Comparison of ENCODE assay signal across 9 mouse cellular contexts in the genomic region with DNA sequence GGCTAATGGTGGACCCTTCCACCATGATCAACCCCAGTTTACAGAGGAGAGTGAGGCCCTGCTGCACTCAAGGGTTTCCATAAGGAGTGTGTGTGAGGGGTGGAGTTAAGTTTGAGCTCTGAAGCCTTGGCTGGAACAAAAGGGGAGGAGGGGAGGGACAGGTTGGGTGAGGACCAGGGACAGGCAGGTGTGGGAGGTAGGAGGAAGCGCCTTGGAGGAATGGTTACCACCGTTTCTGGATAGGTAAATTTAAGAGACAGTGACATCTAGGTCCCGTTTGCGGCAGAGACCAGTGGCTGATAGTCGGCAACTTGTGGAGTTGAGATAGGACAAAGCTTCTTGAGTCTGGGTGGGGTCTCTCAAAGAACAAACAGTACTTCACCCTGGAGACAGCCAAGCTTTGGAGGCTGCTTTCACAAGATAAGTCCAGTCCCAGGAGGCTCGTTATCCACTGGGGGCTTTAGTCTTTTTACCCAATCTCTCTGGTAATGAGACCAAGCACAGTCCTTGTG. TPM values are rescaled to one million over a fixed set of nuclear protein-coding genes. Genes with fewer than 3 reads are reported as not detected.
DNase-seq lines count a peak whose midpoint lies in the region; ATAC-seq lines count a peak whose summit lies in the region.
"Had no signal": no experiment of that assay in that cellular context is flagged by ENCODE, and none has a peak within 500 bp of the region (broad histone marks: within the 10 kb centered on the region; RNA-seq: fewer than 3 reads in every experiment).

No protein-coding gene starts in this region.

- H3K27ac ChIP-seq in liver, embryonic 11.5 days (ENCODE audit: low read depth, low read length), result peak overlapping the region; percentile 98
- no peak overlapping the region for H3K27ac ChIP-seq in stomach, embryonic 16.5 days (ENCODE audit: low read length)
- no peak overlapping the region for H3K27ac ChIP-seq in hindbrain, embryonic 13.5 days
- H3K27ac ChIP-seq: hindbrain, embryonic 12.5 days had no signal

- H3K9me3 ChIP-seq in liver, embryonic 11.5 days (ENCODE audit: control insufficient read depth, low read length), result no peaks in the 10 kb centered on the region
- H3K9me3 ChIP-seq in stomach, embryonic 16.5 days (replicated peaks; ENCODE audit: control insufficient read depth, low read length), result no peaks in the 10 kb centered on the region
- H3K9me3 ChIP-seq in hindbrain, embryonic 13.5 days, result no peaks in the 10 kb centered on the region
- H3K9me3 ChIP-seq: hindbrain, embryonic 12.5 days had no signal

- WGBS in liver, embryonic 11.5 days, result 28% methylated on average over 6 of the region's 6 CpGs
- 59% methylated on average over 6 of the region's 6 CpGs for WGBS in stomach, embryonic 16.5 days
- WGBS in hindbrain, embryonic 13.5 days, result 81% methylated on average over 6 of the region's 6 CpGs

- peak overlapping the region; percentile 54 for H3K4me2 ChIP-seq in liver, embryonic 11.5 days
- no peak overlapping the region for H3K4me2 ChIP-seq in stomach, embryonic 16.5 days (ENCODE audit: low read depth, low read length)
- no peak overlapping the region for H3K4me2 ChIP-seq in hindbrain, embryonic 13.5 days
- H3K4me2 ChIP-seq: hindbrain, embryonic 12.5 days had no signal

- DNase-seq in spleen, postnatal 36 days (ENCODE audit: low spot score in 2 of 2), result peak; percentile 22 to 32
- no peak for DNase-seq in spleen, adult 18-20 months
- peak; percentile 90 for DNase-seq in c-Kit-positive CD71-positive TER-119-negative erythroid progenitor cells, embryonic 14.5 days (ENCODE audit: low read depth)
- peak; percentile 53 for DNase-seq in liver, embryonic 11.5 days (ENCODE audit: low spot score)
- DNase-seq: cerebellum, adult 11-12 months had no signal

- no peaks in the 10 kb centered on the region for H3K36me3 ChIP-seq in liver, embryonic 11.5 days (ENCODE audit: control insufficient read depth, insufficient read depth, low read length)
- no peaks in the 10 kb centered on the region for H3K36me3 ChIP-seq in stomach, embryonic 16.5 days (ENCODE audit: control insufficient read depth, insufficient read depth, low read length)
- H3K36me3 ChIP-seq in hindbrain, embryonic 13.5 days, result no peaks in the 10 kb centered on the region
- H3K36me3 ChIP-seq: hindbrain, embryonic 12.5 days had no signal

- no peak overlapping the region for H3K4me3 ChIP-seq in liver, embryonic 11.5 days (ENCODE audit: low read depth, low read length)
- no peak overlapping the region for H3K4me3 ChIP-seq in stomach, embryonic 16.5 days (replicated peaks; ENCODE audit: low read length)
- no peak overlapping the region for H3K4me3 ChIP-seq in hindbrain, embryonic 13.5 days
- H3K4me3 ChIP-seq: hindbrain, embryonic 12.5 days had no signal

- H3K4me1 ChIP-seq in liver, embryonic 11.5 days (replicated peaks; ENCODE audit: control insufficient read depth, insufficient read depth, low read length), result peaks cover 17% of the 10 kb centered on the region
- peaks cover 9% of the 10 kb centered on the region; the same call in 1 of the 2 replicates for H3K4me1 ChIP-seq in stomach, embryonic 16.5 days (ENCODE audit: control insufficient read depth, insufficient read depth, low read length)
- peaks cover 23% of the 10 kb centered on the region for H3K4me1 ChIP-seq in hindbrain, embryonic 13.5 days (replicated peaks)

- ATAC-seq in liver, embryonic 11.5 days (replicated peaks; ENCODE audit: low FRiP score), result peak; percentile 97
- peak; percentile 56; the same call in 1 of the 2 replicates for ATAC-seq in stomach, embryonic 16.5 days (ENCODE audit: insufficient read depth, low FRiP score)
- no peak for ATAC-seq in granulocyte monocyte progenitor cell, adult 5-6 weeks (replicated peaks; ENCODE audit: poor library complexity, severe bottlenecking)
- no peak for ATAC-seq in hindbrain, embryonic 13.5 days (ENCODE audit: low FRiP score)

- H3K27me3 ChIP-seq in liver, embryonic 11.5 days (replicated peaks; ENCODE audit: control insufficient read depth, insufficient read depth, low read length), result no peaks in the 10 kb centered on the region
- H3K27me3 ChIP-seq in stomach, embryonic 16.5 days (ENCODE audit: control insufficient read depth, insufficient read depth, low read length), result no peaks in the 10 kb centered on the region
- no peaks in the 10 kb centered on the region for H3K27me3 ChIP-seq in hindbrain, embryonic 13.5 days
- H3K27me3 ChIP-seq: hindbrain, embryonic 12.5 days had no signal

- peak overlapping the region; percentile 58 for H3K9ac ChIP-seq in liver, embryonic 11.5 days (ENCODE audit: low read depth, low read length)
- H3K9ac ChIP-seq in stomach, embryonic 16.5 days (ENCODE audit: low read length), result no peak overlapping the region
- no peak overlapping the region for H3K9ac ChIP-seq in hindbrain, embryonic 13.5 days
- H3K9ac ChIP-seq: hindbrain, embryonic 12.5 days had no signal

RNA-seq across cellular contexts. Expression of a gene that starts 12.8 kb away (rescaled TPM):
- polyA plus RNA-seq in liver, embryonic 11.5 days (2014; fragmentation: Nextera tagmentation; extraction: Ambion mirVana), result 116 and 119 TPM in 2 replicates
- 49.5 and 51.4 TPM in 2 replicates for polyA plus RNA-seq in stomach, embryonic 16.5 days (2015; fragmentation: Nextera tagmentation; extraction: Ambion mirVana)
- 44.5 and 46.7 TPM in 2 replicates for total RNA-seq in granulocyte monocyte progenitor cell, adult 5-6 weeks (2014; fragmentation: Nextera tagmentation)
- 27.7 and 42.5 TPM in 2 replicates for total RNA-seq in granulocyte monocyte progenitor cell, adult 5-6 weeks (2017)
- 83.7 and 92.0 TPM in 2 replicates for polyA plus RNA-seq in hindbrain, embryonic 13.5 days (2015; fragmentation: Nextera tagmentation; extraction: Ambion mirVana)

RNA-seq across cellular contexts. Expression of a gene that starts 29.1 kb away (rescaled TPM):
- polyA plus RNA-seq in liver, embryonic 11.5 days (2014; fragmentation: Nextera tagmentation; extraction: Ambion mirVana), result 13.2 and 13.4 TPM in 2 replicates
- polyA plus RNA-seq in stomach, embryonic 16.5 days (2015; fragmentation: Nextera tagmentation; extraction: Ambion mirVana), result 10.8 and 11.5 TPM in 2 replicates
- total RNA-seq in granulocyte monocyte progenitor cell, adult 5-6 weeks (2014; fragmentation: Nextera tagmentation), result 10.4 and 14.2 TPM in 2 replicates
- 4.8 and 10.1 TPM in 2 replicates for total RNA-seq in granulocyte monocyte progenitor cell, adult 5-6 weeks (2017)
- 10.7 and 12.2 TPM in 2 replicates for polyA plus RNA-seq in hindbrain, embryonic 13.5 days (2015; fragmentation: Nextera tagmentation; extraction: Ambion mirVana)

Comparison
In these comparisons a context has a peak if more than half of its experiments do, and no peak if none do; other contexts are left out.
1. DNase-seq: peak in spleen, postnatal 36 days (2 of 2), c-Kit-positive CD71-positive TER-119-negative erythroid progenitor cells, embryonic 14.5 days (single experiment) and liver, embryonic 11.5 days (single experiment); none in spleen, adult 18-20 months (0 of 2).
2. ATAC-seq: peak in liver, embryonic 11.5 days (single experiment) and stomach, embryonic 16.5 days (single experiment); none in granulocyte monocyte progenitor cell, adult 5-6 weeks (single experiment) and hindbrain, embryonic 13.5 days (single experiment).